Mouse (Mus musculus) C2C12 (cell line): ENCODE data around the gene Zdhhc20. TPM values are rescaled to one million over a fixed set of nuclear protein-coding genes. Genes with fewer than 3 reads are reported as not detected.

Experiments
- H3K27me3 ChIP-seq: one replicate; pipeline ENCODE4 v1.6.1; 2011; ENCODE audit not compliant: control insufficient read depth, insufficient read depth, insufficient read length
- H3K36me3 ChIP-seq: one replicate; pipeline ENCODE4 v1.6.1; 2011; ENCODE audit not compliant: control insufficient read depth, insufficient read depth
- H3K4me3 ChIP-seq: one replicate; pipeline ENCODE4 v1.5.1; 2011; ENCODE audit warnings: mild to moderate bottlenecking, control low read depth; ENCODE audit not compliant: poor library complexity, insufficient read depth, severe bottlenecking
- H3K79me2 ChIP-seq: one replicate; pipeline ENCODE4 v1.6.1; 2011; ENCODE audit not compliant: control insufficient read depth, insufficient read depth
- H3K79me3 ChIP-seq: one replicate; pipeline ENCODE4 v1.6.1; 2011; ENCODE audit warnings: low read depth, control low read depth
- H3ac ChIP-seq: one replicate; pipeline ENCODE3; 2011; ENCODE audit warnings: low read depth; ENCODE audit not compliant: control insufficient read depth, insufficient read length
- CEBPB ChIP-seq: IDR thresholded peaks from one replicate; pipeline ENCODE4 v1.6.1; 2011; ENCODE audit warnings: low read depth, mild to moderate bottlenecking, control low read depth, moderate library complexity
- CTCF ChIP-seq: IDR thresholded peaks from one replicate; pipeline ENCODE4 v1.5.1; 2011; ENCODE audit not compliant: control insufficient read depth, insufficient read depth, insufficient read length
- FOSL1 ChIP-seq: IDR thresholded peaks from one replicate; pipeline ENCODE4 v1.8.0; 2011; ENCODE audit warnings: mild to moderate bottlenecking, low read length; ENCODE audit not compliant: poor library complexity, insufficient read depth, severe bottlenecking
- MAX ChIP-seq: IDR thresholded peaks from one replicate; pipeline ENCODE4 v1.6.1; 2011; ENCODE audit warnings: mild to moderate bottlenecking, control low read depth
- MYOD1 ChIP-seq: IDR thresholded peaks from one replicate; pipeline ENCODE4 v1.6.1; 2011; ENCODE audit warnings: low read depth; ENCODE audit not compliant: control insufficient read depth, insufficient read length
- MYOG ChIP-seq: IDR thresholded peaks from one replicate; pipeline ENCODE4 v1.6.1; 2011; ENCODE audit not compliant: control insufficient read depth, insufficient read length; ENCODE audit errors: extremely low read depth
- USF1 ChIP-seq: IDR thresholded peaks from one replicate; pipeline ENCODE4 v1.6.1; 2011; ENCODE audit warnings: low read depth, mild to moderate bottlenecking, control low read depth, moderate library complexity
- polyA plus RNA-seq: library from polyadenylated mRNA; unstranded; fragments of >200 nt; fragmentation: generic; extraction: Trizol; gene quantifications from one replicate; pipeline ENCODE4 v1.2.1, GENCODE M21; 2012; ENCODE audit warnings: missing spikeins

Gene Zdhhc20
- polyA plus RNA-seq, 1 experiment: 8.0 TPM

- Histone ChIP-seq H3ac (no peak overlapping the region), H3K79me3 (peaks cover 21% of the 10 kb centered on the region), H3K36me3 (no peaks in the 10 kb centered on the region), H3K27me3 (no peaks in the 10 kb centered on the region), H3K79me2 (peaks cover 78% of the 10 kb centered on the region), H3K4me3 (no peak overlapping the region)
- no peak for TF ChIP-seq USF1
- TF ChIP-seq FOSL1: no peak
- no peak for TF ChIP-seq MYOG
- no peak for TF ChIP-seq CTCF
- no peak for TF ChIP-seq MYOD1
- TF ChIP-seq CEBPB: no peak
- no peak for TF ChIP-seq MAX
Observed at GRCm38 (mm10) chr14:57882720-57883119, 7.4 kb downstream of the Zdhhc20 start.

- Histone ChIP-seq H3ac (no peak overlapping the region), H3K4me3 (no peak overlapping the region), H3K27me3 (no peaks in the 10 kb centered on the region), H3K79me3 (peaks cover 18% of the 10 kb centered on the region), H3K36me3 (no peaks in the 10 kb centered on the region), H3K79me2 (peaks cover 68% of the 10 kb centered on the region)
- no peak for TF ChIP-seq USF1
- TF ChIP-seq MYOG: no peak
- TF ChIP-seq MYOD1: no peak
- TF ChIP-seq CTCF: no peak
- TF ChIP-seq MAX: no peak
- TF ChIP-seq CEBPB: no peak
- no peak for TF ChIP-seq FOSL1
Observed at GRCm38 (mm10) chr14:57881793-57882192, 8.3 kb downstream of the Zdhhc20 start.

- Histone ChIP-seq H3K27me3 (no peaks in the 10 kb centered on the region), H3K4me3 (no peak overlapping the region), H3K79me2 (peaks cover 61% of the 10 kb centered on the region), H3K36me3 (no peaks in the 10 kb centered on the region), H3K79me3 (peaks cover 17% of the 10 kb centered on the region), H3ac (no peak overlapping the region)
- TF ChIP-seq USF1 (no peak), FOSL1 (no peak), MAX (no peak), CTCF (no peak), MYOD1 (no peak), MYOG (no peak), CEBPB (no peak)
Observed at GRCm38 (mm10) chr14:57881074-57881473, 9.0 kb downstream of the Zdhhc20 start.

GRCm38 (mm10) chr14:57877921-57878320 is 12.2 kb downstream of the Zdhhc20 start:
- H3K27me3 ChIP-seq: no peaks in the 10 kb centered on the region
- peaks cover 35% of the 10 kb centered on the region for H3K79me2 ChIP-seq

GRCm38 (mm10) chr14:57866676-57867276 is 23.3 kb downstream of the Zdhhc20 start:
- H3K27me3 ChIP-seq: no peaks in the 10 kb centered on the region
- H3K36me3 ChIP-seq: peaks cover 4% of the 10 kb centered on the region
- no peaks in the 10 kb centered on the region for H3K79me2 ChIP-seq
- TF ChIP-seq MAX (no peak), MYOG (no peak), CEBPB (no peak), CTCF (no peak), USF1 (no peak), FOSL1 (no peak), MYOD1 (no peak)
- H3K79me3 ChIP-seq: no peaks in the 10 kb centered on the region
- H3ac ChIP-seq: no peak overlapping the region
- H3K4me3 ChIP-seq: no peak overlapping the region

More at GRCm38 (mm10) chr14:57877921-57878320, 12.2 kb downstream of the Zdhhc20 start:
- no peak overlapping the region for H3ac ChIP-seq
- H3K79me3 ChIP-seq: peaks cover 10% of the 10 kb centered on the region
- H3K4me3 ChIP-seq: no peak overlapping the region
- TF ChIP-seq USF1: no peak
- TF ChIP-seq MYOD1: no peak
- no peak for TF ChIP-seq CTCF
- TF ChIP-seq MYOG: no peak
- TF ChIP-seq MAX: no peak
- no peak for TF ChIP-seq FOSL1
- no peak for TF ChIP-seq CEBPB
- no peaks in the 10 kb centered on the region for H3K36me3 ChIP-seq
